Mouse (Mus musculus): Measurements from ENCODE around the gene Lasp1.

Lasp1 gene

GRCm38 (mm10) chr11:97796910-97797309 lies 1.9 kb upstream of the Lasp1 start:
- DNase-seq (ENCODE audit: low read depth) = peak; percentile 84

- no peak for DNase-seq (ENCODE audit: low read depth)
These were observed 1.3 kb upstream of the Lasp1 start for GRCm38 (mm10) chr11:97797369-97798082.

GRCm38 (mm10) chr11:97798083-97798435 lies 741 bp upstream of the Lasp1 start:
- no peak for DNase-seq (ENCODE audit: low read depth)

- DNase-seq (ENCODE audit: low read depth) = no peak
These were observed 570 bp downstream of the Lasp1 start for GRCm38 (mm10) chr11:97799146-97799993.

- peak; percentile 77 for DNase-seq (ENCODE audit: low read depth)
These were observed 1.3 kb downstream of the Lasp1 start for GRCm38 (mm10) chr11:97799994-97800690.

GRCm38 (mm10) chr11:97800691-97801408 lies 2.0 kb downstream of the Lasp1 start:
- no peak for DNase-seq (ENCODE audit: low read depth)

- no peak for DNase-seq (ENCODE audit: low read depth)
These were observed 2.8 kb downstream of the Lasp1 start for GRCm38 (mm10) chr11:97801409-97802193.

GRCm38 (mm10) chr11:97802194-97802470 lies 3.3 kb downstream of the Lasp1 start:
- DNase-seq (ENCODE audit: low read depth) = no peak

- DNase-seq (ENCODE audit: low read depth) = no peak
These were observed 3.7 kb downstream of the Lasp1 start for GRCm38 (mm10) chr11:97802495-97802894.

- DNase-seq (ENCODE audit: low read depth) = no peak
These were observed 5.0 kb downstream of the Lasp1 start for GRCm38 (mm10) chr11:97803847-97804246.

- DNase-seq (ENCODE audit: low read depth) = no peak
These were observed 6.3 kb downstream of the Lasp1 start for GRCm38 (mm10) chr11:97804841-97805661.

- no peak for DNase-seq (ENCODE audit: low read depth)
These were observed 7.1 kb downstream of the Lasp1 start for GRCm38 (mm10) chr11:97805662-97806612.

- DNase-seq (ENCODE audit: low read depth) = no peak
These were observed 7.8 kb downstream of the Lasp1 start for GRCm38 (mm10) chr11:97806613-97806964.

- DNase-seq (ENCODE audit: low read depth) = no peak
These were observed 8.8 kb downstream of the Lasp1 start for GRCm38 (mm10) chr11:97807626-97808025.

GRCm38 (mm10) chr11:97808093-97808492 lies 9.3 kb downstream of the Lasp1 start:
- peak; percentile 81 for DNase-seq (ENCODE audit: low read depth)

GRCm38 (mm10) chr11:97808621-97809234 lies 9.9 kb downstream of the Lasp1 start:
- no peak for DNase-seq (ENCODE audit: low read depth)

- DNase-seq (ENCODE audit: low read depth) = no peak
These were observed 10.7 kb downstream of the Lasp1 start for GRCm38 (mm10) chr11:97809235-97810121.

GRCm38 (mm10) chr11:97810356-97810755 lies 11.6 kb downstream of the Lasp1 start:
- peak; percentile 85 for DNase-seq (ENCODE audit: low read depth)

Data from naive thymus-derived CD4-positive, alpha-beta T cell, adult 2 months (primary cell).